Mouse (Mus musculus): ENCODE results near the gene Mrgprb2. TPM values are rescaled to one million over a fixed set of nuclear protein-coding genes. Genes with fewer than 3 reads are reported as not detected.

Mrgprb2 gene
- not detected for total RNA-seq (2021)

GRCm38 (mm10) chr7:48557986-48558385 is at the start of gene Mrgprb2:
Gene Mrgprb2 (minus strand): TSS chr7:48558086.
- DNase-seq (ENCODE audit: extremely low spot score in 1 of 2, low spot score in 2 of 2) = no peak
- intact Hi-C loops (cut with DNase I) = no loop called here

Other genes starting within 250 kb of the Mrgprb2 start
- not detected for gene Mrgprb8, start 169.6 kb downstream of the Mrgprb2 start, total RNA-seq (2021)
- not detected for gene Mrgprb1, start 101.7 kb downstream of the Mrgprb2 start, total RNA-seq (2021)
- not detected for gene Mrgprx2, start 58.8 kb downstream of the Mrgprb2 start, total RNA-seq (2021)
- not detected for gene Mrgprb3, start 85.7 kb upstream of the Mrgprb2 start, total RNA-seq (2021)
- gene Zdhhc13, start 230.9 kb upstream of the Mrgprb2 start, total RNA-seq (2021) = 10 to 100 TPM; 32.4 to 34.0 TPM

Measured in left cerebral cortex, postnatal 10 days (tissue).